Mouse (Mus musculus): ENCODE measurements around the gene Tle6.

The Tle6 gene

DNA sequence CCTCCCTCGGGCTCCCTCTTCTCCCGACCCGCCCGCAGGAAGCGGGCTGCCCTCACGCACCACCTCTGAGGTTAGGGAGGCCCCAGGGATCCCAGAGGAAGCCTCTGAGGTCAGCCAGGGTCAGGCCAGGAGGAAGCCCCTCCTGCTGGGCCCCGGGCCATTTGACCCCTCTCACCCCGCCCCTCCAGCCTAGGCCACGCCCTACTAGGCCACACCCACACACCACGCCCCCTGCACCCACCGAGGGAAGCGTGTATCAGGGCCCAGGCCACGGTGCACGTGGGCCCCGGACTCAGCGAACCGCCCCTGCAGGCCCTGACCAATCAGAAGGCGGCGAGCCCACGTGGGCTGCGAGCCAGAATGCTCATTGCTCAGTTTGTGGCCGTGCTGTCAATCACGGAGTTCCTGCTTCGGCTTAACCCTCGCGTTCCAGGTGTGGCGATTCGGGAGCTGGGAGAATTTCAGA is at the start of gene Tle6:
Gene Tle6, minus strand, starts transcription at position 336 of the 466 bp plus-strand sequence.
- DNase-seq (ENCODE audit: low read depth, low spot score), result peak; percentile 100

DNA sequence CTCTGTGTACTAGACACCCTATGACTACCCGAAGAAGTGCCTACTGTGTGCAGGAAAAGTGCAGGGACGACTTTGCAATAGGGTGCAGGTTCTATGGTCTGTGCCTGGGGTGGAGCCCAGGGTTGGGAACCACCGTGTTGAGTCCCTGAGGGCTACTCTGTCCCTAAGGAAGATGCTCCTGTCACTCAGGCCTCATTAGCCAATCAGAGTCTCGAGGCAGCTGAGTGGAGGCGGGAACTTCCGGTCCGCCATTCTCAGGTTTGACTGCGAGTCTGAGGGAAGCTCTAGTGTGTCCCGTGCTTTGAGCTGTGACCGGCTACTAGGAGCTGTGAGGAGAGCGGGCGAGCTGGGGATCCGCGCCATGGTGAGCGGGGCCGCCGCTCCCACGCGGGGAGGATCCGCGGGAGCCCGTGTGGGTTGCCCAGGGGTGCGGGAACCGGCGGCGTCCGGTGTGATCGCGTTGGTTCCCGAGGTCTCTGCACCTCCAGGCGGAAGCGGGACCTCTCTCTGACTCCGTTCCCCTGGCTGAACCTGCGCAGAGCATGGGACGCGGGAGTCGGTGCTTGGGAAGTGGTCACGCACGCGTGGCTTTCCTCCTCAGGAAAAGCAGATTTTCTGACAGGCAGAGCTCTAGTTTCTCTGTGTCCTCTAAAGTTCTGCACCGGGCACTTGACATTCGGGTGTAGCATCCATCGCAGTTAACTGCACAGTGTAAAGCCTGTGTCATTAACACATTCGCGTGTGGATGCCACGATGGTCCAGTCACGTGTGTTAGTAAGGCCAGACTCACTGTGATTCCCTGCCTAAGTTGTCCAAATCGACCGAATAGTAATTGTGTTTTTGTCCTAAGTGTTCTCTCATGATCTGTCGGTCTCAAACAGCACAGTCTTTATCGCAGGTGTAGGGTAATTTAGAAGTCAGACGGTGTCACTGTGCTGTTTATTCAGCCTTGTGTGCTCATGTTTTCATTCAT is 48.2 kb upstream of the Tle6 start, which contains the start of gene Gm10778:
Gene Gm10778, plus strand, starts transcription at position 257 of the 973 bp plus-strand sequence.
- peak; percentile 96 for DNase-seq (ENCODE audit: low read depth, low spot score)

DNA sequence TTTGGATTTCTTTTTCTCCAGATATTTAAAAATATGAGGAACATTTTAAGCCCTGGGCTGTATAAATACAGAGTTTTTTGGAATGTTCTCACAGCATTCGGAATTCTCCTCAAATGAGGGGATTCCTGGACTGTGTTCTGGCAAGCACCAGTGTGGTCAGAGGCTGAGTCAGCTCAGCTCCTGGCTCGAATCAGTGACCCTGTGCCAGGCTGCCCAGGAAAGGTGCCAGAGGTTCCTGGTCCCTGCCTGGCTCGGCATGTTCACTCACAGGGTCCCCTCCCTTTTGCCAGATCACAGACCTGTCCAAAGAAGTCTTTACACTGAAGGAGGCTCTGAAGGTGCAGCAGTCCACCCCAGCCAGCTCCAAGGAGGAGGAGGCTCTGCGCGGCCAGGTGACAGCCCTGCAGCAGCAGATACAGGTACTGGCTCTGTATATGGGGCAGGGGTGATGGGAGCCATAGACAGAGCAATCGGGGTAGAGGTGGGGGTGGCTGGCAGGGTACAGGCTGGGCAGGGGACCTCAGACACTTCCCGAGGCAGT is 45.2 kb upstream of the Tle6 start:
- no peak for DNase-seq (ENCODE audit: low read depth, low spot score)

DNA sequence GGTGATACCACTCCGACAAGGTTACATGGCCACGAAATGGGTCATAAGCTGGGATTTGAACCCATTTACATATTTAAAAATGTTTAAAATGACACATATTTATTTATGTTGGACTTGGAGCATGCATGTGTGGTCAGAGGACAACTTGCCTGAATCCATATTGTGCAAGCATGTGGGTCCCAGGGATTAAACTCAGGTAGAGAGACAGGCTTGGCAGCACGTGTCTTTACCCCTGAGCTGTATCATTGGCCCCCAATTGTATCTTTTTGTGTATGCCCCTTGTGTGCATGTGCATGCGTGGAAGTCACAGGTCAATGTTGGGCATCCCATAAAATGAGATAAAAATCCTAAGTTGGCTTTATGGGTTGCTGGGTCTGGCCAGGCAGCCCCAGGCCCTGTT is 44.5 kb upstream of the Tle6 start:
- no peak for DNase-seq (ENCODE audit: low read depth, low spot score)

DNA sequence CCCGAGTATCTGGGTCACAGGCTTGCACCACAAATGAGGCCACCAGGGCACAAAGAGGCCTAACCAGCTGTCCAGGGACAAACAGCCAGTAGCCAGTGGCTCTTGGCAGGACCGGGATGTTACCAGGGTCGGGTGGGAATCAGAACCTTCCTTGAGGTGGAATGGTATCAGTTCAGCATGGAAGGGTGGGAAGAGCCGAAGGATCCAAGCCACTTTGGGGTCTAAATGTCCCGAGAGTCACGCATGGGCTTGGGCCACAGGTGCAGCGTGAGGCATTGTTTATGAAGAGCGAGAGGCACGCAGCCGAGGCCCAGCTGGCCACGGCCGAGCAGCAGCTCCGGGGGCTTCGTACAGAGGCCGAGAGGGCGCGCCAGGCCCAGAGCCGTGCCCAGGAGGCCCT is 43.8 kb upstream of the Tle6 start:
- no peak for DNase-seq (ENCODE audit: low read depth, low spot score)

DNA sequence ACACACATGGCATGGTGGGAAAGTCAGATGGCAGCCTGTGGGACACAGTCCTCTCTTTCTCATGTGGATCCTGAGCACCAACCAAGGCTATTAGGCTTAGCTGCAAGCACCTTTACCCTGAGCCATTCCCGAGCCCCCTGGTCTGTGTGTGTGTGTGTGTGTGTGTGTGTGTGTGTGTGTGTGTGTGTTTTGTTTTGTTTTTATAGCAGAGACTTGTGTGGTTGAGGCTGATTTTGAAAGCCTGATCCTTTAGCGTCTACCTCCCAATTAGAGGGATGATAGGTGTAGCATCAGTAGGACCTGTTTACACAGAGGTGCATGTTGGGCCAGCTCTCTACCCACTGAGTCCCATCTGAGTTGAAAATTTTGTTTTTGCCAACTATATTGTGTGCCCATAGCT is 43.3 kb upstream of the Tle6 start:
- no peak for DNase-seq (ENCODE audit: low read depth, low spot score)

DNA sequence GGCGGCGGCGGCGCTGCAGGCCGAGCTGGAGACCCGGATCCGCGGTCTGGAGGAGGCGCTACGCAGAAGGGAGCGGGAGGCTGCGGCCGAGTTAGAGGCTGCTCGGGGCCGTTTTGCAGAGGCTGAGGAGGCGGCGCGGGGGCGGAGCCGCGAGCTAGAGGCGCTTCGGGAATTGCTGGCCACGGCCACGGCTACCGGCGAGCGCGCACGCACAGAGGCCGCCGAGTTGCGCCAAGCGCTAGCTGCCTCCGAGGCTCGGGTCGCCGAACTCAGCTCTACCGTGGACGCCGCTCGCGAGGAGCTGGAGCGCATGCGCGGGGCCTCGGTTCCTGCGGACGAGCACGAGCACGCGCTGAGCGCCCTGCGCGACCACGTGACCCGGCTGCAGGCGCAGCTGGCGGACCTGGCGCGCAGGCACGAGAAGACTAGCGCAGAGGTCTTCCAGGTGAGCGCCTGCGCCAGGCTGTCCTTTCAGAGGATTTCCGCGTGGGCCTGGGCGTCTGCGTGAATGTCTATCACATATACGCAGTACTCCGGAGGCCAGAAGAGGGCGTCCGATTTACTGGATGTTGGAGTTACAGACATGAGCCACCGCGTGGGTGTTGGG is 42.7 kb upstream of the Tle6 start:
- peak; percentile 98 for DNase-seq (ENCODE audit: low read depth, low spot score)

DNA sequence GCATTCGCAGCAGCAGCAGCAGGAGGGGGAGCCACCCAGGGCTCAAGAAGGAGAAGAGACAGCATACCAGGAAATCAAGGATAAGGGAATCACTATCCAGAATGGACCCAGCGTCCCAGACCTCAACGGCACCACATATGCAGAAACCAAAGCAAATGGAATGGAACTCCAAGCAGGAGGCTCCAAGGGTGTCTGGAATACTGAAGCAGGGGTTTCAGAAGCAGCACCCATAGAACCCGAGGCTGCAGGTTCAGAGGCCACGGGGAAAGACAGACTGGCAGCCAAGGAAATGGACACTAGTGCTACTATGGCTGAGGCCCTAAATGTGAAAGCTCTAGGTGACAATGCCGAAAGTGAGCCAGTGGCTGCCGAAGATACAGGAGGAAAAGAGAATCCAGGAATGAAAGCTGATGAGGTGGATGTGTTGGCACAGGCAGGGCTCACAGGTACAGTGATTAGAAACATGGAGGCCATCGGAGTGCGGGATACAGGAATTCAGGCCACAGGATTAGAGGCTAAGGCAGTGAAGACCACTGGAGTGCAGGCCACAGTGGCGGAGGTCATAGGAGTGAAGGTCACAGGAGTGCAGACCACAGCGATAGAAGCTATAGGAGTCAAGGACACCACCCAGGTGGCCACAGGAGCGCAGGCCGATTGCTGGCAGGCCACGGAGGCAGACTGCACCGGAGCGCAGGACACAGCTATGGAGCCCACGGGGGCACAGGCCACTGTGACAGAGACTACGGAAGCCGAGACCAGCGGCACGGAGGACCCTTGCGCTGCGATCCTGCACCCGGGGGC is 42.0 kb upstream of the Tle6 start:
- DNase-seq (ENCODE audit: low read depth, low spot score), result no peak

DNA sequence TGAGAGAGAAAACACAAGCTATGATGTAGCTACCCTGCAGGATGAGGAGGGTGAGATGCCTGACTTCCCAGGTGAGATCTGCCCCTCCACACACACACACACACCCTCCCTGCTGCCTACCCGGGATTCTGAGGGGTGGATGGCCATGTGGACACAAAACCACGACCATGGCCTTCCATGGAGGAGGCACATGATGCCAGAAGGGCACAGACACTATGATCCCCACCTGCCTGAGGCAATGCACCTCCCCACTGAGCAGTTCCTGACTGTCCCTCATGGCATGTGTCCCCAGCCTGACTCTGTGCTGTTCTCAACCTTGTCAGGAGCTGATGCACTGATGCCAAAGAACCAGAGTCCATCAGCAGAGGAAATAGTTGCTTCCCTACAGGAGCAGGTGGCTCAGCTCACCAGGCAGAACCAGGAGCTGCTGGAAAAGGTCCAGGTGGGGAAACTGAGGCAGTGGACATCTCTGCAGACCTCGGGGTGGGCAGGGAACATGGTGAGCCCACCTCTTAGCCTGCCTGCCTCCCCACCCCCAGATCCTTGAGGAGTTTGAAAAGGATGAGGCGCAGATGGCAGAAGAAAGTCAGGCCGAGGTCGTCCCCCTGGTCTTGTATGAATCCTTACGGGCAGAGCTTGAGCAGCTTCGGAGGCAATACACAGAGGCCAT is 41.2 kb upstream of the Tle6 start:
- DNase-seq (ENCODE audit: low read depth, low spot score), result no peak

DNA sequence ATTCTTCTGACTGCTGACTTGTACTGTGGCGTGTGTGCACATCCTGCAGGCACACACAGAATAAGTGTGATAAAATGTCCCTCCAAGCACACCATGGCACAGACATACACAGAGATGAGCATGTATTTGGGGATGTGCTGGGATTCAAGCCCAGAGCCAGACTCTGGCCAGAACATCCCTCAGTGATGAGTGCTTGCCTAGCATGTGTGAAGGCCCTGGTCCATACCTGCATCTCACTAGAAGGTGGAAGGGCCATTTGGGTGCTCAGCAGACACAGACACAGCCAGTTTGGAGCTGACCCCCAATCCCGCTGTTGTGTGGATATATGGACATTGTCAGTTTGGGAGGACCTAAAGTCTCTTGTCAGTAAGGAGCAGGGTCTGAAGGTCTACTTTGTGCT is 40.7 kb upstream of the Tle6 start:
- DNase-seq (ENCODE audit: low read depth, low spot score), result no peak

DNA sequence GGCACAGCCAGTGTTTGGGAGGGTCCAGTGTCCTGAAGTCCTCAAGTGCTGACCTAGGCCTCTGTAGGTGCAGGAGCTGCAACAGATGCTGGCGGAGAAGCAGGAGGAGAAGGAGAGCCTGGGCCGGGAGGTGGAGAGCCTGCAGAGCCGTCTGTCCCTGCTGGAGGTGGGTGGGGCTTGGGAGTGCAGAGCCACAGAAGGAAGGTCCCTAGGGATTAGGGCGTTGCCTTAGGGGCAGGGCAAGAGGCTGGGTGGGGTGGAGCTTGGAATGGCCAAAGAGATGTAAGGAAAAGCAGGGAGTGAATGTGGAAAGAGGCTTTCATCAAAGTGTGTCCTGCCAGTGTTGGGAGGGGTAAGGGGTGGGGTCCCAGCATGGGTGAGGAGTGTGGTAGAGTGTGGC is 40.0 kb upstream of the Tle6 start:
- DNase-seq (ENCODE audit: low read depth, low spot score), result peak; percentile 94

DNA sequence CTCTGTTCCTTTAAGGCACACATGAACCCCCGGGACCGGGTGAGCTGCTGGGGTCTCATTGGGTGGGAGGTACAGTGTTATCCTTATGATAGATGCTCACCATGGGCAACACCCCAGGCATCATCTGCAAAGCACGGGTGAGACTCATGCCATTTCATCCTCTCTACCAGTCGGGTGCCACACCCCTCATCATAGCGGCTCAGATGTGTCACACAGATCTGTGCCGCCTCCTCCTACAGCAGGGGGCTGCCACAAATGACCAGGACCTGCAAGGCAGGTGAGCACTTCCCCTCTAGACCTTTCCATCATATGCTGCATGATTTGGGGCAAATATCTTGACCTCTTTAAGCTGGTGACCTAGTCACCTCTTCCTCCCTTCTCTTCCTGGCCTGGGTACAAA is 37.2 kb upstream of the Tle6 start:
- no peak for DNase-seq (ENCODE audit: low read depth, low spot score)

DNA sequence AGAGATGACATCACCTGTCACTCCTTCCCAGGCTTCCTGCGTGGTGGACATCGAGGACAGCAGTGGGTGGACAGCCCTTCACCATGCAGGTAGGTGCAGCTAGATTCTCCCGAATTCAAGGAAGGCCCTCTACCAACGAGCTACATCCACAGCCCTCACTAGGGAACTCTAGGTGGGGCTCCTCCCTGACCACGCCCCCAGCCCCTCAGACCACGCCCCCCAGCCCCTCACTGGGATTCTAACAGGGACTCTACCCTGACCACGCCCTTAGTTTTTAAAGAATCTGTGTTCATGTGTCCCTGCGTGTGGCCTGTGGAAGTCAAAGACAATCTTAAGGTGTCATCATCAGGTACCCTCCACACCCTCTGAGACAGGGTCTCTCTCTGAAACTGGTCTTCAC is 35.5 kb upstream of the Tle6 start:
- peak; percentile 72 for DNase-seq (ENCODE audit: low read depth, low spot score)

DNA sequence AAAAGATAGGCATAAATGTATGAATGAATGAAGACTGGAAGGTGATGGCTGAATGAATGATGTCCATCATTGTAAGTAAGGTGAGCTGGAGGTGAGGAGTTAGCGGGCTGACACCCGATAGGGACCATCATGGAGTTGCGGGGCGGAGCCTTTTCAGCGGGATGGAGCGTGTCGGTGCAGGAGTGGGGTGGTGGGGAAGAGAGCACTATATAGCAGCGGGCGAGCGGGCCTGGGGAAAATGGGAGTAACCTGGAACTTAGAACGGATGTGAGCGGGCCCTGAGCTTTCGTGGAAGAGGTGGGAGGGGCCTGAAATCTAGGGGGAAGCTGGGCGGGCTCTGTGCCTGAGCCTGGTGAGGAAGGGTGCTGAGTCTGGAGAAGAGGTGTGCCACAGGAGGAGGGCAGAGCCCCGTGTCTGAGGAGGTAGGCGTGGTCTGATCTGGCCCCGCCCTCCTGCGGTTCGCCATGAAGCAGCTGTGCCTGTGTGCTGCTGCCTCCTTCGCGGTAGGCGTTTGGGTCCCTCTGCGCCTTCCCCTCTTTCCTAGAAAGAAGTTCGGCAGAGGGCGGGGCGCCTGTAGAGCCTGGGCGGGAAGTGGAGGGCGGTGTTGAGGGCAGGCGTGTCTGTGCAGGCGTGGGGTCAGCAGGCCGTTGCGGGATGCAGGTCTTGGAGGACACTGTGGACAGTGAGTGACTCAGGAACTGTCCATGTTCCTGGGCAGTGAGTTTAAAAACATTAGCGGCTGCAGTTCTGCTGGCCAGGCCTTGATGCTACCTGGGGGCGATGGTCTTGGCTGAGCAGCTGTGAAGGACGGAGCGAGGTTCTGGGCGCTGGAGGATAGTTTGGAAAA is 32.6 kb upstream of the Tle6 start:
- peak; percentile 98 for DNase-seq (ENCODE audit: low read depth, low spot score)

DNA sequence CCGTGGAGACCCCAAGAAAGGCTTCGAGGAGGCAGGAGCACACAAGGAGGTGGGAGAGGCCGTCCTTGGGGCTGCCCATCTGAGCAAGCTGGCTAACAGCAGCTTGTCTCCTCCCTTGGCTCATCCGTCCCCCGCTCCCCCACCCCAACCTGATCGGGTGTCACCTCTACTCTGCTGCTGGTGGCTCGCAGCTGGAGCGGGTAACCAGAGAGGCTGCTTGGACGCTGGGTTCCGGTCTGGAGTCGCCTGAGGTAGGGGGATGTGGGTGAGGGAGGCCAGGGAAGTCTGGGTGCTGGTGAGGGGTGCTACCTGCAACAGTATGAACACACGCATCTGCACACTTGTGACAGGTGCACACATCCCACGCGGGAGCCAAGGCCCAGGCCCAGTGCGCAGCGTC is 27.5 kb upstream of the Tle6 start, which contains the start of gene Ankrd24:
Gene Ankrd24, plus strand, starts transcription at position 151 of the 400 bp plus-strand sequence.
- peak; percentile 28 for DNase-seq (ENCODE audit: low read depth, low spot score)

DNA sequence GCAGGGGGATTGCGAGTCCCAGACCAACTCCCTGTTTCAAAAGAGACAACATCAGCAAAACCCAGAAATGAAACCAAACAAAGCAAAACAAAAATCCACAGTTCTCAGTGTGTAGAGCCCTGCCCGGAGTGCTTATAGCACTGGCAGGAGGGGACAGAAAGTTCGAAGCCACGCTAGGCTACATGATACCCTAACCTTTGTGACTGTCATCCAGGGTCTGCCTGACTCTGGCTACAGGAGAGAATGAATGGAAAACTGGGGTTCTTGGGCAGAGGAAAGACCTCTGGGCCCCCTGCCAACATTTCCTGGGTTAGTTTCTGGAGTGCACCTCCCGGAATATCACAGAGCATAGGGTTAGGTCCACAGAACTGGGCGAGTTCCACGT is 27.0 kb upstream of the Tle6 start:
- no peak for DNase-seq (ENCODE audit: low read depth, low spot score)

DNA sequence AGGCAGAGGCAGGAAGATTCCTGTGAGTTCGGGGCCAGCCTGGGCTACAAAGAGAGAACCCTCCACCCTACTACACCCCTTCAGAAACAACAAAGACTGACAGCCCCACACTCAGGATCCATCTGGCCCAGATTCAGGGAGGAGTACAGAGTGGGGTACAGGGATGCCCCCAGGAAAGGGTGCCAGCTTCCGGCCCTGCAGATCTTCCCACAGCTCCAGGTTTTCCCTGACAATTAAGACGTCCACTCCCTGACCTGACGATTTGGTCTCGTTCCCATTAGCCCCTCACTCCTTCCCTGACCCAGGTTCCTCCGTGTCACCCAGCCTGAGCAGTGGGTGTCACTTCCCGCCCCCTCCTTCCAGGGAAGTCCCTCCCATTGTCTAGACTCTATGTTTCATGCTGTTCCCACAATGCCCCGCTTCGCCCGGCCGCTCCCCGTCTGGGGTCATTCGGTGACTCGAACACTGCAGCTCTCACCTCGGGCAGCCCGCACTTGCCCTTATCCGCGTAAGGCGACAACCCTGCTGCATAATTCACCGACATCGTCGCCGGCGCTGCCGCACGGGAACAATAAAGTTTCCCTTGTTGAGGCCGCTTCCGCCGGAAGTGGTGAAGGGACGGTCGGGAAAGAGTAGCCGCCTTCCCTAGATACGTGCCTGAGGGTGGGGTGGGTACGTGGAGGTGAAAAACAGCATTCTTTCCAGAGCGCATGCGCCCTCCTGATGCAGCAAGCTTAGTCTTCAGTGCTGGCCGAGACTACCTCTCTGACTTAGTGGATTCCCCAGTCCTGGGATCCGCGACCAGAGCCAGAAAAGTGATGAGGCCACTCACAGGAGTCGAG is 26.3 kb upstream of the Tle6 start, which contains the start of gene Sirt6:
Gene Sirt6, minus strand, starts transcription at position 804 of the 842 bp plus-strand sequence.
- DNase-seq (ENCODE audit: low read depth, low spot score), result peak; percentile 98

DNA sequence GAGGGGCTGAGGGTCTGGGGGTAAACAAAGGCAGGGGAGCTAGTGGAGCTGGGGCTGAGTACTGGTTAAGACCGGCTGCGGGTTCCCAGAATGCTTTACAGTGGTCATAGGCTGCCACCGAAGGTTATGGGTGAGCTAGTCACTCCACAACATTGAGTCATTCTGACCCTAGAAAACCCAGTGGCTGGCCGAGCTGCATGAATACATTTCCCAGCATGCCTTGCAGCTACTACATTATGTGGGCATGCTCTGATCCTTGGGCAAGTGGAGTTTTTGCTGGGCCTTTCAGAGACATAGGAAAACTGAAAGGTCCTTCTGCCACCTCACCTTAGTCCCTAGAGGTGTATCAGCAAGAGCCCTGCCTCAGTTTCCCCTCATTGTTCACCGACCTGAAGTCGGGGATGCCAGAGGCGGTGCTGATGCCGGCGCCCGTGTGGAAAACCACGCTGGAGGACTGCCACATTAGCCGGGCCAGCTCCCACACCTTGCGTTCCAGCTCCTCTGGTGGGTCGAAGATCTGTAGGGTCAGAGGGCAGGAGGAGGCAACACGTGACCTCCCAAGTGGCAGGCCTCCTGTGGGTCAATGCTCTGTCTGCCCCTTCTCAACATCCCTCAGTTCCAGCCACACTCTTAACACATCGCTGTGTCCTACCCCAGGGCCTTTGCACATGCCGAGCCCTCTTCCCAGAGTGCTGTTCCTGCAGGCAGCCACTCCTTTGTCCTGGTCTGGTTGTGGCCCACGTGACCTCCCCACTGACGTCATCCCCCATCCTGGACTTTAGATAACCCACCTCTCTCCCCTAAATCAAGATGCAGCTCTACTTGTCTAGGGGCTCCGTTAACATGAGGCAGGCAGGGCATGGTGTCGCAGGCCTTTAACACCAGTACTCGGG is 25.5 kb upstream of the Tle6 start:
- DNase-seq (ENCODE audit: low read depth, low spot score), result peak; percentile 83
